Mouse (Mus musculus) neural tube, embryonic 14.5 days (tissue): Measurements from ENCODE around the gene Fbn1. TPM values are rescaled to one million over a fixed set of nuclear protein-coding genes. Genes with fewer than 3 reads are reported as not detected.

ENCODE experiments used
- ATAC-seq: fragments of 200-750 bp; cut with Nextera tagmentation; 2 replicates; pipeline ENCODE4 v1.8.0; 2017; ENCODE audit warnings: low read depth, mild to moderate bottlenecking, moderate TSS enrichment, moderate library complexity
- H3K27ac ChIP-seq: fragments of 300-500 bp; sonication (generic); 2 replicates; pipeline ENCODE4 v1.5.1; 2014; ENCODE audit warnings: low read depth, mild to moderate bottlenecking, control low read depth, low read length, moderate library complexity, mixed read lengths
- H3K27me3 ChIP-seq: fragments of 300-500 bp; sonication (generic); 2 replicates; pipeline ENCODE4 v1.6.1; 2014; ENCODE audit warnings: low read length; ENCODE audit not compliant: control insufficient read depth, insufficient read depth
- H3K36me3 ChIP-seq: fragments of 300-500 bp; sonication (generic); 2 replicates; pipeline ENCODE4 v1.6.1; 2014; ENCODE audit warnings: low read length, mixed read lengths; ENCODE audit not compliant: control insufficient read depth, insufficient read depth
- H3K4me1 ChIP-seq: fragments of 300-500 bp; sonication (generic); 2 replicates; pipeline ENCODE4 v1.6.1; 2014; ENCODE audit warnings: low read length; ENCODE audit not compliant: control insufficient read depth, insufficient read depth
- H3K4me2 ChIP-seq: fragments of 300-500 bp; sonication (generic); 2 replicates; pipeline ENCODE4 v1.6.1; 2014; ENCODE audit warnings: mild to moderate bottlenecking, low read depth, low read length, control low read depth
- H3K4me3 ChIP-seq: fragments of 300-500 bp; sonication (generic); 2 replicates; pipeline ENCODE4 v1.5.1; 2014; ENCODE audit warnings: low read depth, low read length, control low read depth, mixed read lengths
- H3K9ac ChIP-seq: fragments of 300-500 bp; sonication (generic); replicated peaks from 2 replicates; pipeline ENCODE4 v1.6.1; 2014; ENCODE audit warnings: low read depth, mild to moderate bottlenecking, control low read depth, low read length, mixed read lengths
- H3K9me3 ChIP-seq: fragments of 300-500 bp; sonication (generic); 2 replicates; pipeline ENCODE4 v1.6.1; 2016; ENCODE audit warnings: low read length; ENCODE audit not compliant: control insufficient read depth
- WGBS: fragments of 180-500 bp; shearing (Covaris S2); extraction: QIAGEN DNeasy Blood & Tissue Kit; methylation state at CpG from one replicate; pipeline ENCODE4 v1.1.7; 2014; 5-methylcytosine and 5-hydroxymethylcytosine counted together
- polyA plus RNA-seq: library from polyadenylated mRNA; unstranded; fragments of >200 nt; fragmentation: Nextera tagmentation; extraction: Ambion mirVana; gene quantifications from 2 replicates; pipeline ENCODE4 v1.2.1, GENCODE M21; 2014

Fbn1 gene
- polyA plus RNA-seq, 1 experiment from 2014 or later: 1.8 TPM

- ATAC-seq: no peak
- Histone ChIP-seq H3K4me1 (no peaks in the 10 kb centered on the region), H3K4me2 (no peak overlapping the region), H3K27me3 (no peaks in the 10 kb centered on the region), H3K9me3 (no peaks in the 10 kb centered on the region), H3K4me3 (no peak overlapping the region), H3K36me3 (no peaks in the 10 kb centered on the region), H3K9ac (no peak overlapping the region), H3K27ac (no peak overlapping the region)
- WGBS: 84% methylated on average over 7 of the region's 7 CpGs
Observed at GRCm38 (mm10) chr2:125397796-125398195, 110.0 kb downstream of the Fbn1 start.

- Histone ChIP-seq H3K9me3 (no peaks in the 10 kb centered on the region), H3K4me3 (no peak overlapping the region), H3K27me3 (no peaks in the 10 kb centered on the region), H3K9ac (no peak overlapping the region), H3K36me3 (no peaks in the 10 kb centered on the region), H3K27ac (no peak overlapping the region), H3K4me2 (no peak overlapping the region), H3K4me1 (no peaks in the 10 kb centered on the region)
- no peak for ATAC-seq
- 97% methylated on average over 9 of the region's 9 CpGs for whole genome bisulfite sequencing
Observed at GRCm38 (mm10) chr2:125394428-125395101, 113.2 kb downstream of the Fbn1 start.

- no peaks in the 10 kb centered on the region for H3K36me3 ChIP-seq
- H3K9me3 ChIP-seq: no peaks in the 10 kb centered on the region
- no peaks in the 10 kb centered on the region for H3K4me1 ChIP-seq
- no peak overlapping the region for H3K9ac ChIP-seq
- ATAC-seq: no peak
- no peak overlapping the region for H3K4me3 ChIP-seq
- no peak overlapping the region for H3K4me2 ChIP-seq
- no peak overlapping the region for H3K27ac ChIP-seq
- no peaks in the 10 kb centered on the region for H3K27me3 ChIP-seq
- 87% methylated on average over 6 of the region's 6 CpGs for WGBS
Observed at GRCm38 (mm10) chr2:125391582-125391981, 116.2 kb downstream of the Fbn1 start.

DNA sequence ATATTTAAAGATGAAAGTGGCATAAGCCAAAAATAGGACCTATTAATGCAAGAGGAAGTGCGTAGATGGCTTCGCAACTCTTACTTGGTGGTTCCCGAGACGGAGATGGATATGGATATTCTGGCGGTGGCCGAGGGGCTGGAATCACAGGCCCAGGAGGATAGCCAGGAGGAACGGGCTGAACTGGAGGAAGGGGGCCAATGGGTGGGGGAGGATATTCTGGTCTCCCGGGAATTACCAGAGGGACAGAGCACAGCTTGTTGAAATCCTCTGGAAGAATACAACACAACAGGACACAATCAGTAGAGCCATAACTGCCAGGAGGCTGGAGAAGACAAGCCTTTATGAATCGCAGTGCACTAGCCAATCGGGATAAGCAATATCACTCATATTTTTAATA lies 118.0 kb downstream of the Fbn1 start:
- H3K4me3 ChIP-seq: no peak overlapping the region
- H3K27me3 ChIP-seq: no peaks in the 10 kb centered on the region
- H3K27ac ChIP-seq: no peak overlapping the region
- H3K4me1 ChIP-seq: no peaks in the 10 kb centered on the region
- no peak for ATAC-seq
- H3K9ac ChIP-seq: no peak overlapping the region
- no peaks in the 10 kb centered on the region for H3K9me3 ChIP-seq
- H3K4me2 ChIP-seq: no peak overlapping the region
- H3K36me3 ChIP-seq: no peaks in the 10 kb centered on the region
- 96% methylated on average over 10 of the region's 10 CpGs for WGBS

DNA sequence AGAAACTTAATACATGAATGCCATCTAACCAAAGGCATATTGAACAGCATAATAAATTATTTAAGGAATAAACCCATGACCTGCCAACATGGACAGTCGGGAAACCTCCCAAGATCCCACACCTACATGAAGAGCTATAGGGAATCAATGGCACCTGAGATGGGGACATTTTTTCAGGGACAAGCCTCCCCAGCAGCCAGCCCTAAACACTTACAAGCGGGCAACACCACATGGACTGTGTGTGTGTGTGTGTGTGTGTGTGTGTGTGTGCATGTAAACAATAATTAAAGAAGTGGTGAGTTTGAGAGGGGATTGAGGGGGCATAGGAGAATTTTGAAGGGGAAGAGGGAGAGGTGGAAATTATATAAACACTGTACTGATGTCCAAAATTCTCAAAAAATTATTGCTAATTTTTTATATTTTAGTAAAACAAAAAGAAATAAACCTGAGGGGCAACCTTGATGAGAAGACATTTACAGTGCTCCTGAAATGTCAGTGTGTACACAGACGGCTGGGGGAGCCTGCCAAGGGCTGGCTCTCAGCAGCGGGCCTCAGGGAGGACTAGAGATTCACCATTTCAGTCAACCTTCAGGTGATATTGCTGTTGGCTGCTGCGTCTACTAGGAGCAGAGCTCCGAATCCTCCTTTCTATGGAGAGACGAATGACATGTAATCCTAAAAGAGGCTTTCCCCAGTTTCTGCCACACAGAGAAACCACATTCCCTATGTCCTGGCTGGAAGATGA lies 121.4 kb downstream of the Fbn1 start:
- no peak overlapping the region for H3K4me3 ChIP-seq
- WGBS: 86% methylated on average over 7 of the region's 7 CpGs
- H3K4me1 ChIP-seq: no peaks in the 10 kb centered on the region
- H3K36me3 ChIP-seq: no peaks in the 10 kb centered on the region
- H3K9me3 ChIP-seq: no peaks in the 10 kb centered on the region
- H3K9ac ChIP-seq: no peak overlapping the region
- no peak overlapping the region for H3K27ac ChIP-seq
- H3K4me2 ChIP-seq: no peak overlapping the region
- no peak for ATAC-seq
- no peaks in the 10 kb centered on the region for H3K27me3 ChIP-seq

DNA sequence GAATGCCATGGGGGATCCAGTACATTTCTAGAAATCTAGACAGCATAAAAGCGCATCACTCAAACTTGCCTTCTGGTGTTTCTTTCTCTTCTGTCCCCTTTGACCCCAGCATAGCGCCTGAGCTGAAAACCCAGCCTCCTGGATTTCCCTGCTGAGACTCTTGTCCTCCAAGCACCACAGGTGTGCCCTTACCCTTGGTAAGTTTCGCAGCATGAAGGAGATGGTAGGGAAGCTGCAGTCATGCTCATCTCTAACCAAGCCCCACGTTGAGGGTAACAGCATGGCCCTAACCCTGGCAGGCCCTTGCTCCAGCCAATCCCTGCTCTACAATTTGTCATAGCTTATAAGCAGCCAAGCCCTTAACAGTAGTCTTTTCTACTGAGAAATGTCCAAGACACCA lies 122.9 kb downstream of the Fbn1 start:
- ATAC-seq: no peak
- Histone ChIP-seq H3K27me3 (no peaks in the 10 kb centered on the region), H3K4me1 (no peaks in the 10 kb centered on the region), H3K4me2 (no peak overlapping the region), H3K36me3 (no peaks in the 10 kb centered on the region), H3K4me3 (no peak overlapping the region), H3K9ac (no peak overlapping the region), H3K9me3 (no peaks in the 10 kb centered on the region), H3K27ac (no peak overlapping the region)
- WGBS: 70% methylated on average over 4 of the region's 4 CpGs

DNA sequence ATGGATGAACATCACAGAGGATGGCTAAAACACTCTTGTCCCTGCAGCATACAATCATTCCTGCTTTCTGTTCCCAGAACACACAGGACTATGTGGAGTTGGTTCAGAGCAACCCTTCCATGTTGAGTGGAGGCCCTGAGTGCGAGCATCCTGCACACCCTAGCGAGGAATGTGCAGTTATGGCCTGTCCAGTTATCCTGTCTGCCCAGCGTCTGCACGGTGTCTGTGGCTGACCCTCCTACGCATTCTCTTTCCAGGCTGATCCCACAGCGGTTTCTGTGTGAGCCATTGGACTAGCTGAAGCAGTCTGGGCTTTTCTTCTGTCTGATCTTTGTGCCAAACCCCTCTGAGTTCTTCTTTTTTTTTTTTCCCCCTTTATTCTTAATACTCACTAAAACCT lies 123.4 kb downstream of the Fbn1 start:
- Histone ChIP-seq H3K9me3 (no peaks in the 10 kb centered on the region), H3K4me2 (no peak overlapping the region), H3K27ac (no peak overlapping the region), H3K36me3 (no peaks in the 10 kb centered on the region), H3K4me3 (no peak overlapping the region), H3K9ac (no peak overlapping the region), H3K27me3 (no peaks in the 10 kb centered on the region), H3K4me1 (no peaks in the 10 kb centered on the region)
- WGBS: 94% methylated on average over 6 of the region's 6 CpGs
- no peak for ATAC-seq

DNA sequence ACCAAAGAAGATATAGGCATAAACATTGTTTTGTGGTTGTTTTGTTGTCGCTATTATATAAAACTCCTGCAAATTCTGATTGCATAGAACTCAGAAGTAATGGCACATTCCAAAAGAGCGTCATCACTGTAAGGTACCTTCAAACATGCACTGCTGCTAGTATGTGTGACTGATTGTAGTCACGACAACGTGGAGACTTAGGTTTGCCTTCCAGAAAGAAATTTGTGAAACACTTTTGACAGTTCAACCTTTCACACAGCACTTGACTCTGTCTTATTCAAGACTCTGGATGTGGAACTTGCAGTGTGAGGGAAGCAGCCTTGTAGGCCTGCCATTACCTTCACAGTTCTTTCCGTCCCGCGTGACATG lies 124.5 kb downstream of the Fbn1 start:
- Histone ChIP-seq H3K27me3 (no peaks in the 10 kb centered on the region), H3K4me3 (no peak overlapping the region), H3K4me1 (no peaks in the 10 kb centered on the region), H3K9ac (no peak overlapping the region), H3K27ac (no peak overlapping the region), H3K36me3 (no peaks in the 10 kb centered on the region), H3K4me2 (no peak overlapping the region), H3K9me3 (no peaks in the 10 kb centered on the region)
- no peak for ATAC-seq
- 93% methylated on average over 7 of the region's 7 CpGs for WGBS

DNA sequence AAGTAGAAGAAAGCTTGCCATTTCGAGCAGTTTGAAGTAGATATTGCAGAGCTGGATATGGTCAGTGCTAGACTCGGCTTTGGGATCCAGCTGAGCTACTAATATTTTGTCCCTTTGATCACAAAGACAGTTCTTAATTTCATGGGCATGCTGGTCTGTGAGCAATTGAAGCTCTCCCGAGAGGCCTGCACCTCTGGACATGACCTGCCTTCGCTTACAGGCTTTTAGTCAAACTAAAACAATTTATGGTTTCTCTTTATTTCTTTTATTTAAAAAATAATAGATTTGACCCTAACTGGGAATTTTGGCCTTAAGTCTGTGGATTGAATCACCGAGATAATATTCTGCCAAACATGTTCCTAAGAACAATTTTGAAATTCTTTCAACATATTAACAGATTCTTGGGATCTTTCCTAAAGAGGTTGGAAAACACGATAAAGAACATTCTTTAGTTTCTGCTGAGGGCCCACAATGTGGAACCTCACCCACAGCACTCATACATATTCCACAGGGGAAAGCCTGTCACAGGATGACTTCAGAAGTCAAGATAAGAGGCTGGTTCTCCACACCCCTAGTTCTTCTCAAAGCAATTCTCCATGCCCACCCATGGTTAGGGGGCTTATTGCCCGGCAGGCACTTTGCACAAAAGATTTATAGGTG lies 125.0 kb downstream of the Fbn1 start:
- Histone ChIP-seq H3K4me2 (no peak overlapping the region), H3K27me3 (no peaks in the 10 kb centered on the region), H3K9ac (no peak overlapping the region), H3K9me3 (no peaks in the 10 kb centered on the region), H3K4me3 (no peak overlapping the region), H3K27ac (no peak overlapping the region), H3K4me1 (no peaks in the 10 kb centered on the region), H3K36me3 (no peaks in the 10 kb centered on the region)
- 73% methylated on average over 7 of the region's 7 CpGs for WGBS
- no peak for ATAC-seq
